ENCODE assay signal across 24 mouse cellular contexts in genomic region chr10:65324840-65325410, GRCm38 (mm10).
"Had no signal": no experiment of that assay in that cellular context is flagged by ENCODE, and none has a peak within 500 bp of the region (broad histone marks: within the 10 kb centered on the region; RNA-seq: fewer than 3 reads in every experiment).

No protein-coding gene starts in this region.

- H3K9me3 ChIP-seq: kidney, embryonic 15.5 days; limb, embryonic 12.5 days; limb, embryonic 15.5 days; midbrain, embryonic 12.5 days; midbrain, embryonic 15.5 days; neural tube, embryonic 12.5 days; neural tube, embryonic 15.5 days had no signal

- ATAC-seq: intestine, postnatal 0 days; liver, postnatal 0 days; lung, postnatal 0 days; midbrain, embryonic 15.5 days had no signal

- H3K27ac ChIP-seq: kidney, embryonic 15.5 days; left cerebral cortex, adult 2 months; limb, embryonic 12.5 days; limb, embryonic 15.5 days; liver, embryonic 14.5 days; macrophage; midbrain, embryonic 12.5 days; midbrain, embryonic 15.5 days; neural tube, embryonic 12.5 days; neural tube, embryonic 15.5 days; stomach, postnatal 0 days had no signal

- H3K4me1 ChIP-seq: kidney, embryonic 15.5 days; limb, embryonic 12.5 days; limb, embryonic 15.5 days; midbrain, embryonic 12.5 days; midbrain, embryonic 15.5 days; neural tube, embryonic 12.5 days; neural tube, embryonic 15.5 days had no signal

- H3K27me3 ChIP-seq: kidney, embryonic 15.5 days; limb, embryonic 12.5 days; limb, embryonic 15.5 days; midbrain, embryonic 12.5 days; midbrain, embryonic 15.5 days; neural tube, embryonic 12.5 days; neural tube, embryonic 15.5 days had no signal

- H3K4me2 ChIP-seq: kidney, embryonic 15.5 days; limb, embryonic 12.5 days; limb, embryonic 15.5 days; liver, embryonic 11.5 days; lung, embryonic 14.5 days; midbrain, embryonic 12.5 days; midbrain, embryonic 15.5 days; neural tube, embryonic 12.5 days; neural tube, embryonic 15.5 days had no signal

- H3K9ac ChIP-seq: kidney, embryonic 15.5 days; limb, embryonic 12.5 days; limb, embryonic 15.5 days; liver, embryonic 14.5 days; liver, postnatal 0 days; lung, embryonic 14.5 days; midbrain, embryonic 12.5 days; midbrain, embryonic 15.5 days; neural tube, embryonic 12.5 days; neural tube, embryonic 15.5 days had no signal

- DNase-seq: kidney, adult 8-10 months; kidney, postnatal 10 days; kidney, postnatal 36 days; left cerebral cortex, postnatal 4 days; liver, postnatal 0 days; lung, embryonic 14.5 days; right cerebral cortex, adult 18-20 months; right cerebral cortex, postnatal 14 days; right cerebral cortex, postnatal 4 days; thymus, postnatal 25 days had no signal

- H3K36me3 ChIP-seq: kidney, embryonic 15.5 days; limb, embryonic 12.5 days; limb, embryonic 15.5 days; midbrain, embryonic 12.5 days; midbrain, embryonic 15.5 days; neural tube, embryonic 12.5 days; neural tube, embryonic 15.5 days had no signal

- H3K4me3 ChIP-seq: kidney, embryonic 15.5 days; left cerebral cortex, adult 2 months; limb, embryonic 12.5 days; limb, embryonic 15.5 days; midbrain, embryonic 12.5 days; midbrain, embryonic 15.5 days; neural tube, embryonic 12.5 days; neural tube, embryonic 15.5 days had no signal
